Mouse (Mus musculus) intestine, embryonic 16.5 days (tissue): ENCODE results near the gene Pgr. TPM values are rescaled to one million over a fixed set of nuclear protein-coding genes. Genes with fewer than 3 reads are reported as not detected.

ENCODE experiments used
- polyA plus RNA-seq: library from polyadenylated mRNA; unstranded; fragments of >200 nt; fragmentation: Nextera tagmentation; extraction: Ambion mirVana; gene quantifications from 2 replicates; pipeline ENCODE4 v1.2.1, GENCODE M21; 2015

Pgr gene
- polyA plus RNA-seq, 1 experiment from 2014 or later, result 0.07 TPM

Other genes starting within 250 kb of the Pgr start
- gene Gm16485, start 72.0 kb downstream of the Pgr start, polyA plus RNA-seq, result 0.05 TPM in 1 of 2 replicates, not detected in the other